Mouse (Mus musculus) gastrocnemius, postnatal 36 days (tissue): Measurements from ENCODE around the gene Doc2a. TPM values are rescaled to one million over a fixed set of nuclear protein-coding genes. Genes with fewer than 3 reads are reported as not detected.
A peak's percentile ranks its signal among the peaks of the same experiment; 100 is the strongest.

Experiments
- DNase-seq, 2 experiments: peaks; one replicate each; pipeline ENCODE4 v3.0.0; 2022
- intact Hi-C: fragments of 180-260 bp; cut with DNase I; formaldehyde crosslinking; loops from one replicate; pipeline ENCODE4 v1.15.1; 2025
- total RNA-seq, 2 experiments: library from RNA; stranded (reverse); gene quantifications; 2 replicates each; pipeline ENCODE4 v1.2.3; 2021

The Doc2a gene
- total RNA-seq, 2 experiments from 2014 or later, result not detected

DNA sequence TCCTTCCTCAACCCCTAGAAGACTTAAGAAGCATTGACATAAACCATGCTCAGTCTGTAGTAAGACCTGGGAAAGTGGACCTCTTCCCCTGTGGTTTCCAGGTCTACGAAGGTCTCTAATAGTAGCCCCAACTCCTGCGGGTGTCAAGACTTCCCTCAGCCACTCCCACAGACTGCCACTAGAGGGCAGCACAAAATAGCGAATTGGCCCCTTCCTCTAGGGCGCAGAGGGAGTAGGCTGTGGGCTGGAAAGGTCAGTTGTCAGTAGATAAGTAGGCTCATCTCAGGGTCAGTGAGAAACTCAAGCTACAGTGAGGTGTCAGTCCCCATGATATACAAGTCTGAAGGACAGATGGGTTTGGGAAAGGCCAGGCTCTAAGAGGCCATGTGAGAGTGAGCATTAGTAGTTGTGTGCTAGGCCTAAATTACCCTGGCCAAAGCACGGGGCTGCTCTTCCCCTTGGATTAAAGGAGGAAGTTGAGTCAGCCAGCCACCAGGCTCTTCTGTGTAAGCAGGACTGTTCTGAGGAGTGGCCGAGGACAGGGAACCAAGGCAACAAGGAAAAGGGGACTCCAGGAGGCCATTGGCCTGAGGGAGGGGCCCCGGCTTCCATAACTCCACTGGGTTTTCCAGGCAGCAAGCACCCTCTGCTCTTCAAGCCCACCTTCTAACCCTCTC, 25.2 kb upstream of the Doc2a start:
- intact Hi-C loops, result loop anchor here (5.0 kb wide), 2 partner anchors 40 to 140 kb away; partner anchors contain the start of genes Hirip3 and Ino80e
- peak; percentile 76 to 80 for DNase-seq

- no peak for DNase-seq
- intact Hi-C loops, result loop anchor here (5.0 kb wide), 2 partner anchors 40 to 140 kb away; partner anchors contain the start of genes Hirip3 and Ino80e
These were observed 24.5 kb upstream of the Doc2a start for GRCm38 (mm10) chr7:126822741-126823140.

- intact Hi-C loops, result loop anchor here (5.0 kb wide), 2 partner anchors 39 to 139 kb away; partner anchors contain the start of genes Hirip3 and Ino80e
- DNase-seq, result no peak
These were observed 24.0 kb upstream of the Doc2a start for GRCm38 (mm10) chr7:126823202-126823711.

DNA sequence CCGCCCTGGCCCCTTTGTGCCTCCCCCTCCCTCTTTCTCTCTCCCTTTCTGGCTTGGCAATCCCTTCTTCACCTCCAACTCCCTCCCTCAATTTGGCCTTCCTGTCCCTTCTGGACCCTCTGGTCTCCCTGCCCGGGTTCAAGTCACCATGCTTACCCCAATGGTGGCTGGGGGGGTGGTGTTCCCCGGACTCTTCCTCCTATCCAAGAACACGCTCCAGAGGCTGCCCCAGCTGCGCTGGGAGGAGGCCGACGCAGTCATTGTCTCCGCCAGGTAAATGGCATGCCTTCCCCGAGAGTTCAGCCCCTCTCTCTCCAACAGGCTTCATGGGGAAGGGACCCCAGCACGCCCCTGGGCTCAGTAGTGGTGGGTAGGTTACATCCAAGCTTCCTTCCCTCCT, 23.3 kb upstream of the Doc2a start:
- intact Hi-C loops, result loop anchor here (5.0 kb wide), 2 partner anchors 38 to 138 kb away; partner anchors contain the start of genes Hirip3 and Ino80e
- DNase-seq, result no peak

GRCm38 (mm10) chr7:126825403-126825802, 21.8 kb upstream of the Doc2a start:
- DNase-seq, result no peak
- intact Hi-C loops, result no loop called here

GRCm38 (mm10) chr7:126825952-126826351, 21.3 kb upstream of the Doc2a start:
- intact Hi-C loops, result no loop called here

DNA sequence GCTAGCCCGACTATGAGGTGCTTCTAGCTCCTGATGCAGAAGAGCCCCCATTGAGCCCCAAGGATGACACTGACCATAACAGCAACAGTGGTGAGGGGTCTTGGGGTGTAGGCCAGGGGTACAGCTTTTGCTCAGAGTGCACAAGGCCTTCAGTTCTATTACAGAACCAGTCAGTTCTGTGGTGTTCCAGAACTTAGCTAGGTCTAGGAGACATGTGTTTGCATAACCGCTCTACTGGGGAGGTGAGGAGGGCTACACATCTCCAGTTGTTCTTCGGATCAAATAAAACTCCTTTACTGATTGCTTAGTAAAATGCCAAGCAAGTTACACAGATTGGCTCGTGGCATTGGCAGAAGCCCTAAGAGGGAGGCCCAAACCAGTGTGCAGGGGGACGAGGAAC, 15.7 kb upstream of the Doc2a start, which contains the start of gene 4930451I11Rik:
Gene 4930451I11Rik (minus strand): TSS at position 101 of the 400 bp plus-strand sequence.
- no peak for DNase-seq
- intact Hi-C loops, result loop anchor here (5.0 kb wide), 1 partner anchor 116 kb away; the partner anchor contains the start of gene Asphd1

More at GRCm38 (mm10) chr7:126825952-126826351, 21.3 kb upstream of the Doc2a start:
- no peak for DNase-seq

DNA sequence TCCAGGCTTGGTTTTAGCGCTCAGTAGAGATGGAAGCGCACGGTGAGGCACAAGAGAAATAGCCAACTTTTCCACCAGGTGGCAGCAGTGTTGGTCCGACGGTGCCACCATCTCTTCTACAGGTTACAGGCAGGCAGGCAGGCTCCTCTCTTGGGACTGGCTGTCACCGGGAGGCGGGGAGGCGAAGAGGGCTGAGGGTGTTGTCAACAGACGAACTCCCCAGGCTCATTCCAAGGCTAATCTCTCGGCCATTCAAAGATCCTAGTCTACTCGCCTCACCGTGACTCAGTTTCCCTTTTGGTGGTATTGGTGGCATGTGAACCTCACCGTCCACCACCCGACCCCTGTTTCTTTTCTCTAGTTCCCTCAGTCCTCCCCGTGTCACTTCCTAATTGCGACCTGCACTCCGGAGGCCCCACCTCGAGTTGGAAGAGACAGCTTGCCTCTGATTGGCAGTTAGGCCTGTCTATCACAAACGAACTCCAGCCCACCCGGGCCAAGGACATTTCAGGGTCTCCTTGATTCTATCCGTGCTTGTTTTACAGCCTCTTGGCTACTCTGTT, 15.1 kb upstream of the Doc2a start:
- peak; percentile 50 to 54 for DNase-seq
- intact Hi-C loops, result loop anchor here (2.0 to 5.0 kb wide), 2 partner anchors 115 to 279 kb away; partner anchors contain the start of gene Asphd1

DNA sequence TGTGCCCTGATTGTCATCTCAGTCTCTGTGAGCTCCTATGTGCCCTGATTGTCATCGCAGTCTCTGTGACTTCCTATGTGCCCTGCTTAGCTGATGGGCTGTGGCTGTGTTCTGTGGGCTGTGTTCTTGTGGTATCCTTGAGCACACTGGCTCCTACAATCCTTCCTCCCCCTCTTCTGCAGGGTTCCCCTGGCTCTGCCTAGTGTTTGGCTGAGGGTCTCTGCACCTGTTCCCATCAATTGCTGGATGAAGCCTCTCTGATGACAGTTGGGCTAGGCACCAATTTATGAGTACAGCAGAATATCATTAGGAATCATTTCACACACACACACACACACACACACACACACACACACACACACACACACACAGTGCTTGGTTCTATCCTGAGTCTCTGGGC, 13.9 kb upstream of the Doc2a start:
- no peak for DNase-seq
- intact Hi-C loops, result loop anchor here (2.0 to 5.0 kb wide), 2 partner anchors 114 to 278 kb away; partner anchors contain the start of gene Asphd1

GRCm38 (mm10) chr7:126843276-126843675, 3.9 kb upstream of the Doc2a start:
- no peak for DNase-seq
- intact Hi-C loops, result no loop called here

GRCm38 (mm10) chr7:126845516-126845915, 1.7 kb upstream of the Doc2a start:
- no peak for DNase-seq
- intact Hi-C loops, result no loop called here

DNA sequence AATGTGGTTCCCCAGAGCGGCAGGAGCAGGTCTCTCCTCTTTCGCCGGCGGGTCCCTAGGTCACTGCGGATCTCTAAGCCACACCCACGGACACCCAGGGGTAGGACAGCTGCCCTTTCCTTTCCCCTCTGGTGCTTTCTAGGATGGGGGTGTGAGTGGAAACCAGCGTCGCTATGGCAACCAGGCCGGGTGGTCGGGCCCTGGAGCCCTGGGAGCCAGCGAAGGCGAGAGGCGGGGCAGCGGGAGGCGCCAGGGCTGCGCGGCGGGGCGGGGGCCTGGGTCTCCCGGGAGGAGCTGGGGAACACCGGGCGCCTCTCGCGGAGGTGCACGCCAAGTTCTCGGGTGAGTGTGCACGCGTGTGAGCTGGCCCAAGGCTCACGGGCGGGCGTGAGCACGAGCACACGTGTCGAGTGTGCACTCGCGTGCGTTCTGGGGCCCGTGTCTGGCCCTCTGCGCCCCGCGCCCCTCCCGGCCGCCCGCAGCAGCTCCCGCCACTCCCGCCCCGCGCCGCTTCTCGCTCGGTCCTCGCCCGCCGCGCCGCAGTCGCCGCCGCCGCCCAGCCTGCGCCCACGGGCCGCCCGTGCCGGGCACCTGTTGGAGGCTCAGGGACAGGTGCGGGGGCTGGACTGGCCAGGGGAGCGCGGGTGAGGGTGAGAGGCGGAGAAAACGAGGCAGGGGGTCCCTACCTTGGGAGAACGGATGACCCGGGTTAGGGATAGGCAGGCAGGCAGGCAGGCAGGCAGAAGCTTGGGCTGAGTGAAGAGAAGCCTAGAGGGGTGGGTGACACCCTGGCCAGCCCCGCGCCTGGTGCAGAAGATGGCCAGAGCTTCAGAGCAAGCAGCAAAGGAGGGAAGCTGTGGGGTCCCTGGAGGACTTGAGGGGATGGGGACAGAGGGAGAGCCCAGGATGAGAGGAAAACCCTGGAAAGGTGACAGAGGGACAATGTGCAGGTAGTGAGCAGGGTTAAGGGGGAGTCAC, 494 bp downstream of the Doc2a start:
- intact Hi-C loops, result no loop called here
- peak in 1 of 2 experiments; percentile 13 for DNase-seq

DNA sequence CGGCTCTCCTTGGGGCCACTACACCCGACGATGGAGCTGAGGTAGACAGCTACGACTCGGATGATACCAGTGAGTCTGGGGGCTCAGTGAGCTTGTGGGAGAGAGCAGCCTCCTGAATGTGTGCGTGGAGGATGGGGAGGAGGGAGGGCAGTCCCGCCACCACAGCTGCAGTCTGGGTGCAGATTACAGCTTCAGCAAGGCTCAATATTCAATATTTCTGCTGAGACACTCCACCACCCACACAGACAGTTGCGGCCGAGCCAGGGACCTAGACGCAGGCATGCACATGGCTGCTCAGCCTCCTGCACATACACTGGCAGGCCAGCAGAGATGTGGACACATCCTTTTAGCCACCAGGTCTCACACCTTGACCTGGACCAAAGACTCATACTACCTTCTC, 1.6 kb downstream of the Doc2a start:
- intact Hi-C loops, result no loop called here
- DNase-seq, result peak in 1 of 2 experiments; percentile 12

DNA sequence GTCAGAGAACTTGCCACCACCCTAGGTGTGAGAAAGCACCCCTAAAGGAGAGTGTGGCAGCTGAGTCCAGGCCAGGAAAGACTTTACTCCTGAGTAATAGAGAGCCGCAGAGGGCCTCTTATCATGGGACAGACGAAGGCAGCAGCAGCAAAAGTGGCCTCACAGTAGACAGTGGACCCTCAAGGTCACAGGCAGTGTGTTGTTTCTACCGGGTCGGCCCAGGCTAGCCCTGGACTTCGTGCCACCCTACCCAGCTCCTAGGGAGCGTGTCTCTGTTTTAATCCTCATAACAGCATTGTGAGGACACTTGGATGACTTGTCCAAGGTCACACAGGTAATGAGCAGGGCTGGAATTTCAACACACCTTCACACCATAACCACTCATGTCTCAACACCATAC, 2.9 kb downstream of the Doc2a start:
- peak in 1 of 2 experiments; percentile 10 for DNase-seq
- intact Hi-C loops, result no loop called here

DNA sequence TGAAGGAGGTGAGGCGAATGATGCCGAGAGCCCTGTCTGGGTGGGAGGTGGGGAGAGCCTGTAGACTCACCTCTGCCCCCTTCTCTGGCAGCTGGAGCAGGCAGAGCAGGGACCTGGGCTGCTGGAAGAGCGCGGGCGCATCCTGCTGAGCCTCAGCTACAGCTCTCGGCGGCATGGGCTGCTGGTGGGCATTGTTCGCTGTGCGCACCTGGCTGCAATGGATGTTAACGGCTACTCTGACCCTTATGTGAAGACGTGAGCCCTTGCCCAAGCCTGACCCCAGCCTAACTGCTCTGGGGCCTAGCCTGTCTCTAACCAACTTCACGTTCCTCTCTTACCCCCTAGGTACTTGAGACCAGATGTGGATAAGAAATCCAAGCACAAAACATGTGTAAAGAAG, 4.0 kb downstream of the Doc2a start:
- intact Hi-C loops, result no loop called here
- peak in 1 of 2 experiments; percentile 9 for DNase-seq

DNA sequence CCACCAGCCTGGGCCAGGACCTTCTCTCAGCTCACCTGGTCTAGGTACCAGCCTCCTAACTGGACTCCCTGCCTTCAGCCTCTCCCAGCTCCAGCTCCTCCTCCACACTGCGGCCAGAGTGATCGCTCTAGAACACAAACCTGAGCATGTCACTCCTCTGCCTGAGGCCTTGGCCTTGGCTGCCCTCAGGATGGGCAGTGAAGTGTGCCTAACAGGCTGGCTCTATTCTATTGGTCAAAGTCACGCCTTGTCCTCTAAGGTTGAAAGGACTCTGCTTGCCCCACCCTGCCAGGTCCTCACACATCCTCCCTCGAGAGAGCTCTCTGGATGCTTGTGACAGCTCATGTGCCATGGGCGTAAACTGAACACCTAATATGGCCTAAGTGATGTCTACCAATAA, 6.2 kb downstream of the Doc2a start:
- intact Hi-C loops, result no loop called here
- peak in 1 of 2 experiments; percentile 7 for DNase-seq

- intact Hi-C loops, result no loop called here
These were observed 8.4 kb downstream of the Doc2a start for GRCm38 (mm10) chr7:126855641-126856040.

GRCm38 (mm10) chr7:126856741-126857420, 9.7 kb downstream of the Doc2a start:
- intact Hi-C loops, result no loop called here

More at GRCm38 (mm10) chr7:126855641-126856040, 8.4 kb downstream of the Doc2a start:
- DNase-seq, result no peak

GRCm38 (mm10) chr7:126860987-126861386, 13.8 kb downstream of the Doc2a start:
- peak in 1 of 2 experiments; percentile 6 for DNase-seq
- intact Hi-C loops, result loop anchor here (5.0 kb wide), 1 partner anchor 39 kb away; no protein-coding TSS in a partner anchor

More at GRCm38 (mm10) chr7:126856741-126857420, 9.7 kb downstream of the Doc2a start:
- no peak for DNase-seq
